Mouse (Mus musculus): Measurements from ENCODE around the gene Tead1.

The Tead1 gene

GRCm38 (mm10) chr7:112721859-112722258, 42.7 kb downstream of the Tead1 start:
- no peak for DNase-seq (ENCODE audit: low read depth, low spot score)

- DNase-seq (ENCODE audit: low read depth, low spot score) = no peak
Measured at GRCm38 (mm10) chr7:112728399-112728798, 49.3 kb downstream of the Tead1 start.

GRCm38 (mm10) chr7:112730209-112730608, 51.1 kb downstream of the Tead1 start:
- no peak for DNase-seq (ENCODE audit: low read depth, low spot score)

- no peak for DNase-seq (ENCODE audit: low read depth, low spot score)
Measured at GRCm38 (mm10) chr7:112731584-112731983, 52.5 kb downstream of the Tead1 start.

GRCm38 (mm10) chr7:112739174-112739573, 60.1 kb downstream of the Tead1 start:
- no peak for DNase-seq (ENCODE audit: low read depth, low spot score)

- no peak for DNase-seq (ENCODE audit: low read depth, low spot score)
Measured at GRCm38 (mm10) chr7:112741790-112742189, 62.7 kb downstream of the Tead1 start.

- DNase-seq (ENCODE audit: low read depth, low spot score) = no peak
Measured at GRCm38 (mm10) chr7:112743063-112743462, 63.9 kb downstream of the Tead1 start.

- no peak for DNase-seq (ENCODE audit: low read depth, low spot score)
Measured at GRCm38 (mm10) chr7:112743621-112744395, 64.7 kb downstream of the Tead1 start.

- DNase-seq (ENCODE audit: low read depth, low spot score) = no peak
Measured at GRCm38 (mm10) chr7:112747187-112747586, 68.1 kb downstream of the Tead1 start.

GRCm38 (mm10) chr7:112747836-112748235, 68.7 kb downstream of the Tead1 start:
- DNase-seq (ENCODE audit: low read depth, low spot score) = no peak

GRCm38 (mm10) chr7:112748327-112748726, 69.2 kb downstream of the Tead1 start:
- DNase-seq (ENCODE audit: low read depth, low spot score) = no peak

- no peak for DNase-seq (ENCODE audit: low read depth, low spot score)
Measured at GRCm38 (mm10) chr7:112750101-112750500, 71.0 kb downstream of the Tead1 start.

GRCm38 (mm10) chr7:112752311-112752710, 73.2 kb downstream of the Tead1 start:
- no peak for DNase-seq (ENCODE audit: low read depth, low spot score)

GRCm38 (mm10) chr7:112753314-112753713, 74.2 kb downstream of the Tead1 start:
- DNase-seq (ENCODE audit: low read depth, low spot score) = no peak

- DNase-seq (ENCODE audit: low read depth, low spot score) = no peak
Measured at GRCm38 (mm10) chr7:112759359-112759975, 80.3 kb downstream of the Tead1 start.

- no peak for DNase-seq (ENCODE audit: low read depth, low spot score)
Measured at GRCm38 (mm10) chr7:112760293-112760692, 81.2 kb downstream of the Tead1 start.

- DNase-seq (ENCODE audit: low read depth, low spot score) = no peak
Measured at GRCm38 (mm10) chr7:112760782-112761181, 81.7 kb downstream of the Tead1 start.

- DNase-seq (ENCODE audit: low read depth, low spot score) = no peak
Measured at GRCm38 (mm10) chr7:112762870-112763269, 83.8 kb downstream of the Tead1 start.

GRCm38 (mm10) chr7:112763513-112763912, 84.4 kb downstream of the Tead1 start:
- no peak for DNase-seq (ENCODE audit: low read depth, low spot score)

GRCm38 (mm10) chr7:112764921-112765320, 85.8 kb downstream of the Tead1 start:
- no peak for DNase-seq (ENCODE audit: low read depth, low spot score)

- DNase-seq (ENCODE audit: low read depth, low spot score) = no peak
Measured at GRCm38 (mm10) chr7:112769866-112770265, 90.7 kb downstream of the Tead1 start.

GRCm38 (mm10) chr7:112771461-112771860, 92.3 kb downstream of the Tead1 start:
- no peak for DNase-seq (ENCODE audit: low read depth, low spot score)

GRCm38 (mm10) chr7:112772777-112773176, 93.7 kb downstream of the Tead1 start:
- no peak for DNase-seq (ENCODE audit: low read depth, low spot score)

Data from brain, embryonic 18.5 days (tissue).